Mouse (Mus musculus): ENCODE results near the gene Gpc5.

Gpc5 gene

GRCm38 (mm10) chr14:115551996-115552395 lies 460.0 kb downstream of the Gpc5 start:
- no peak for DNase-seq

- no peak for DNase-seq
Observed at GRCm38 (mm10) chr14:115580466-115581255, 488.6 kb downstream of the Gpc5 start.

GRCm38 (mm10) chr14:115581256-115581633 lies 489.2 kb downstream of the Gpc5 start:
- DNase-seq = no peak

GRCm38 (mm10) chr14:115600259-115601029 lies 508.4 kb downstream of the Gpc5 start:
- no peak for DNase-seq

GRCm38 (mm10) chr14:115614154-115614553 lies 522.1 kb downstream of the Gpc5 start:
- DNase-seq = no peak

- no peak for DNase-seq
Observed at GRCm38 (mm10) chr14:115616305-115616704, 524.3 kb downstream of the Gpc5 start.

GRCm38 (mm10) chr14:115616846-115617245 lies 524.8 kb downstream of the Gpc5 start:
- no peak for DNase-seq

- DNase-seq = no peak
Observed at GRCm38 (mm10) chr14:115620473-115620872, 528.5 kb downstream of the Gpc5 start.

GRCm38 (mm10) chr14:115631160-115631898 lies 539.3 kb downstream of the Gpc5 start:
- no peak for DNase-seq

GRCm38 (mm10) chr14:115633311-115633710 lies 541.3 kb downstream of the Gpc5 start:
- DNase-seq = no peak

- DNase-seq = no peak
Observed at GRCm38 (mm10) chr14:115679875-115680274, 587.9 kb downstream of the Gpc5 start.

- DNase-seq = no peak
Observed at GRCm38 (mm10) chr14:115746013-115746412, 654.0 kb downstream of the Gpc5 start.

- no peak for DNase-seq
Observed at GRCm38 (mm10) chr14:115760241-115760640, 668.2 kb downstream of the Gpc5 start.

GRCm38 (mm10) chr14:115779382-115780177 lies 687.6 kb downstream of the Gpc5 start:
- peak; percentile 4 for DNase-seq

GRCm38 (mm10) chr14:115804751-115805150 lies 712.7 kb downstream of the Gpc5 start:
- no peak for DNase-seq

- DNase-seq = no peak
Observed at GRCm38 (mm10) chr14:115819021-115819420, 727.0 kb downstream of the Gpc5 start.

- no peak for DNase-seq
Observed at GRCm38 (mm10) chr14:115821657-115822056, 729.6 kb downstream of the Gpc5 start.

- no peak for DNase-seq
Observed at GRCm38 (mm10) chr14:115830485-115830884, 738.5 kb downstream of the Gpc5 start.

- no peak for DNase-seq
Observed at GRCm38 (mm10) chr14:115831219-115831755, 739.3 kb downstream of the Gpc5 start.

- no peak for DNase-seq
Observed at GRCm38 (mm10) chr14:115831854-115832625, 740.0 kb downstream of the Gpc5 start.

GRCm38 (mm10) chr14:115843783-115844182 lies 751.8 kb downstream of the Gpc5 start:
- DNase-seq = no peak

All from heart, adult 11 months (tissue).